Mouse (Mus musculus) forebrain, postnatal 0 days (tissue): ENCODE measurements around the gene Epha5. TPM values are rescaled to one million over a fixed set of nuclear protein-coding genes. Genes with fewer than 3 reads are reported as not detected.

Experiments used
- ATAC-seq: fragments of 200-750 bp; cut with Nextera tagmentation; 2 replicates; pipeline ENCODE4 v1.8.0; 2017; ENCODE audit warnings: mild to moderate bottlenecking, moderate library complexity
- DNase-seq: peaks from one replicate; pipeline ENCODE4 v3.0.0-alpha.2; 2015
- H3K27ac ChIP-seq: fragments of 300-500 bp; sonication (generic); 2 replicates; pipeline ENCODE4 v1.5.1; 2014; ENCODE audit warnings: low read depth, mild to moderate bottlenecking, antibody characterized with exemption, low read length, moderate library complexity, mixed read lengths
- H3K27me3 ChIP-seq: fragments of 300-500 bp; sonication (generic); 2 replicates; pipeline ENCODE4 v1.6.1; 2014; ENCODE audit warnings: mild to moderate bottlenecking, low read length, mixed read lengths; ENCODE audit not compliant: insufficient read depth
- H3K36me3 ChIP-seq: fragments of 300-500 bp; sonication (generic); 2 replicates; pipeline ENCODE4 v1.6.1; 2014; ENCODE audit warnings: mild to moderate bottlenecking, moderate library complexity; ENCODE audit not compliant: insufficient read depth
- H3K4me1 ChIP-seq: fragments of 300-500 bp; sonication (generic); 2 replicates; pipeline ENCODE4 v1.6.1; 2014; ENCODE audit warnings: antibody characterized with exemption; ENCODE audit not compliant: insufficient read depth
- H3K4me2 ChIP-seq: fragments of 300-500 bp; sonication (generic); 2 replicates; pipeline ENCODE4 v1.6.1; 2014; ENCODE audit warnings: low read depth, mild to moderate bottlenecking, moderate library complexity
- H3K4me3 ChIP-seq: fragments of 300-500 bp; sonication (generic); 2 replicates; pipeline ENCODE4 v1.5.1; 2014; ENCODE audit warnings: low read depth, low read length, mixed read lengths
- H3K9ac ChIP-seq: fragments of 300-500 bp; sonication (generic); 2 replicates; pipeline ENCODE4 v1.6.1; 2014; ENCODE audit warnings: mild to moderate bottlenecking
- H3K9me3 ChIP-seq: fragments of 300-500 bp; sonication (generic); 2 replicates; pipeline ENCODE4 v1.6.1; 2016; ENCODE audit warnings: low read length
- CTCF ChIP-seq: sonication (generic); IDR thresholded peaks from 2 replicates; pipeline ENCODE4 v1.5.1; 2016; ENCODE audit warnings: antibody characterized with exemption, control low read depth, low read depth
- WGBS: fragments of 180-500 bp; shearing (Covaris S2); extraction: QIAGEN DNeasy Blood & Tissue Kit; methylation state at CpG from one replicate; pipeline ENCODE4 v1.1.7; 2014; 5-methylcytosine and 5-hydroxymethylcytosine counted together
- polyA plus RNA-seq: library from polyadenylated mRNA; unstranded; fragments of >200 nt; fragmentation: Nextera tagmentation; extraction: Ambion mirVana; gene quantifications from 2 replicates; pipeline ENCODE4 v1.2.1, GENCODE M21; 2015
- total RNA-seq: library from RNA; depleted of rRNA; stranded (reverse); fragments of >200 nt; gene quantifications from 2 replicates; pipeline ENCODE4 v1.2.3, GENCODE M21; 2014

The Epha5 gene
- total and polyA plus RNA-seq, 2 experiments from 2014 or later = 81.9 to 103 TPM

GRCm38 (mm10) chr5:84265407-84265806 is 151.8 kb downstream of the Epha5 start:
- H3K4me2 ChIP-seq = no peak overlapping the region
- no peaks in the 10 kb centered on the region for H3K27me3 ChIP-seq
- no peak for TF ChIP-seq CTCF
- 45% methylated on average over 4 of the region's 4 CpGs for WGBS
- no peaks in the 10 kb centered on the region for H3K9me3 ChIP-seq
- H3K9ac ChIP-seq = no peak overlapping the region
- H3K4me1 ChIP-seq = peaks cover 4% of the 10 kb centered on the region; the same call in 1 of the 2 replicates
- no peak overlapping the region for H3K4me3 ChIP-seq
- ATAC-seq (peak; percentile 48; the same call in 1 of the 2 replicates), DNase-seq (peak; percentile 35)
- no peaks in the 10 kb centered on the region for H3K36me3 ChIP-seq
- 0 out of 2 replicates have a peak overlapping the region, but pooled peaks have one; percentile 16 for H3K27ac ChIP-seq

DNA sequence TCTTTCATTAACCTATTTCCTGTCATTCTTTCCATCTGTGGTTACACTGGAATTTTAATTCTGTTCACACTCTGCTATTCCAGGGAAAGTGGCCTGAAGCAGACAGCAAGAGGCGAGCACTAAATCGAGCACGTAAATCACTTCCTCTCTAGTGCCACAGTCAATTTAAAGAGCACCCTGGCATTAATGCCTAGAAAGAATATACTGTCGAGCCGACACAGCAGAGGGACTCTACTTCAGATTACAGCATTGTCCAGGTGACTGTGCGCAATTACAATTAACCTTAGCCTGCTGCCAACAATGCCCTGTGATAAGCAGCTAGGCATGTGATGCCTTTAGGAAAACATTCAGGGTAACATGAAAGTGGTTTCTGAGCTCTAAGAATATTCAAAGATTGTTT is 153.2 kb downstream of the Epha5 start:
- Histone ChIP-seq H3K4me1 (peaks cover 4% of the 10 kb centered on the region; the same call in 1 of the 2 replicates), H3K4me2 (no peak overlapping the region), H3K9ac (no peak overlapping the region), H3K4me3 (no peak overlapping the region), H3K27me3 (no peaks in the 10 kb centered on the region), H3K36me3 (no peaks in the 10 kb centered on the region), H3K27ac (no peak overlapping the region), H3K9me3 (no peaks in the 10 kb centered on the region)
- DNase-seq (no peak), ATAC-seq (peak; percentile 8; the same call in 1 of the 2 replicates)
- no peak for TF ChIP-seq CTCF
- WGBS = 29% methylated on average over 6 of the region's 6 CpGs

DNA sequence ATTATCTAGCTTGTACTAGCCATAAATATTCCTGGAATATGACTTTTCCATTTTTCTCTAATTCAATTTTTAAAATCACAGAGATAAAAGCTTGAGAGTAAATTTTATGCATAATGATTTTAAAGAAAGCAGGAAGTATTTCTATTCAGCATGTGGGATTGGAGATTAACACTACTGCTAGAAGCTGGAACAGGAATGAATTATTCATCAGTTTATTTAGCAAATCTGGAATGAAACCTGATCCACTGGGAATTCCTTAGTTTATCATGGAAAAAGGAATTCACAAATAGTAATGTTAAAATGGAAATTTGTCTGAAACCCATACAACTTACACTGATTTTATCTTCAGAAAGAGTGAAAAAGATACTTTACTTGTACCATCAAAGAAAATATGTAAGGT is 187.2 kb downstream of the Epha5 start:
- Histone ChIP-seq H3K4me2 (no peak overlapping the region), H3K36me3 (no peaks in the 10 kb centered on the region), H3K4me3 (no peak overlapping the region), H3K9me3 (no peaks in the 10 kb centered on the region), H3K9ac (no peak overlapping the region), H3K4me1 (no peaks in the 10 kb centered on the region), H3K27me3 (no peaks in the 10 kb centered on the region), H3K27ac (no peak overlapping the region)
- TF ChIP-seq CTCF = no peak
- DNase-seq = no peak
- ATAC-seq = no peak

- no peak for DNase-seq
- 10% methylated on average over 2 of the region's 2 CpGs for WGBS
- no peak for TF ChIP-seq CTCF
- Histone ChIP-seq H3K27ac (no peak overlapping the region), H3K9ac (no peak overlapping the region), H3K27me3 (no peaks in the 10 kb centered on the region), H3K9me3 (no peaks in the 10 kb centered on the region), H3K4me2 (no peak overlapping the region), H3K36me3 (no peaks in the 10 kb centered on the region), H3K4me1 (no peaks in the 10 kb centered on the region), H3K4me3 (no peak overlapping the region)
- no peak for ATAC-seq
Measured at GRCm38 (mm10) chr5:84208609-84209008, 208.6 kb downstream of the Epha5 start.

GRCm38 (mm10) chr5:84193348-84193747 is 223.8 kb downstream of the Epha5 start:
- Histone ChIP-seq H3K27me3 (no peaks in the 10 kb centered on the region), H3K4me3 (no peak overlapping the region), H3K4me2 (no peak overlapping the region), H3K9me3 (no peaks in the 10 kb centered on the region), H3K27ac (no peak overlapping the region), H3K4me1 (no peaks in the 10 kb centered on the region), H3K36me3 (no peaks in the 10 kb centered on the region), H3K9ac (no peak overlapping the region)
- no peak for DNase-seq
- TF ChIP-seq CTCF = no peak
- no peak for ATAC-seq
- WGBS = 82% methylated on average over 3 of the region's 3 CpGs

- WGBS = 87% methylated on average over 8 of the region's 8 CpGs
- DNase-seq = no peak
- no peak overlapping the region for H3K27ac ChIP-seq
Measured at GRCm38 (mm10) chr5:84184189-84184588, 233.0 kb downstream of the Epha5 start.

GRCm38 (mm10) chr5:84153095-84153494 is 264.1 kb downstream of the Epha5 start:
- Histone ChIP-seq H3K9me3 (no peaks in the 10 kb centered on the region), H3K36me3 (no peaks in the 10 kb centered on the region), H3K4me2 (no peak overlapping the region), H3K27ac (no peak overlapping the region), H3K4me3 (no peak overlapping the region), H3K27me3 (no peaks in the 10 kb centered on the region), H3K4me1 (no peaks in the 10 kb centered on the region), H3K9ac (no peak overlapping the region)
- ATAC-seq (peak; percentile 88), DNase-seq (peak; percentile 78)
- 11% methylated on average over 2 of the region's 2 CpGs for WGBS
- TF ChIP-seq CTCF = no peak

More at GRCm38 (mm10) chr5:84184189-84184588, 233.0 kb downstream of the Epha5 start:
- TF ChIP-seq CTCF = no peak
- no peak overlapping the region for H3K4me3 ChIP-seq
- H3K36me3 ChIP-seq = no peaks in the 10 kb centered on the region
- no peak overlapping the region for H3K4me2 ChIP-seq
- no peak for ATAC-seq
- H3K4me1 ChIP-seq = no peaks in the 10 kb centered on the region
- no peaks in the 10 kb centered on the region for H3K27me3 ChIP-seq
- no peak overlapping the region for H3K9ac ChIP-seq
- H3K9me3 ChIP-seq = no peaks in the 10 kb centered on the region
